In genomic region chr8:115687349-115687748, GRCm38 (mm10) we compare ENCODE assay signal across 16 mouse cellular contexts.
"Had no signal": no experiment of that assay in that cellular context is flagged by ENCODE, and none has a peak within 500 bp of the region (broad histone marks: within the 10 kb centered on the region; RNA-seq: fewer than 3 reads in every experiment).

No protein-coding gene starts in this region.

- H3K4me1 ChIP-seq: stomach, embryonic 15.5 days had no signal

- H3K4me3 ChIP-seq: neural tube, embryonic 13.5 days; neural tube, embryonic 15.5 days; stomach, embryonic 15.5 days had no signal

- H3K9ac ChIP-seq: neural tube, embryonic 13.5 days; neural tube, embryonic 15.5 days; stomach, embryonic 15.5 days had no signal

- H3K27me3 ChIP-seq: neural tube, embryonic 15.5 days; stomach, embryonic 15.5 days had no signal

- H3K4me2 ChIP-seq: neural tube, embryonic 13.5 days; neural tube, embryonic 15.5 days; stomach, embryonic 15.5 days had no signal

- H3K36me3 ChIP-seq: neural tube, embryonic 13.5 days; neural tube, embryonic 15.5 days; stomach, embryonic 15.5 days had no signal

- DNase-seq: retina, postnatal 1 day; right cerebral cortex, adult 18-20 months; right cerebral cortex, postnatal 14 days; right cerebral cortex, postnatal 25 days; right cerebral cortex, postnatal 4 days; spleen, adult 18-20 months; thymus, adult 18-20 months; thymus, adult 2 months; thymus, postnatal 14 days; thymus, postnatal 25 days; thymus, postnatal 36 days; thymus, postnatal 4 days had no signal

- H3K9me3 ChIP-seq: neural tube, embryonic 13.5 days; neural tube, embryonic 15.5 days; stomach, embryonic 15.5 days had no signal

- H3K27ac ChIP-seq: neural tube, embryonic 13.5 days; neural tube, embryonic 15.5 days; stomach, embryonic 15.5 days; stomach, postnatal 0 days had no signal
